Mouse (Mus musculus) limb, embryonic 14.5 days (tissue): ENCODE data around the gene Col6a1. TPM values are rescaled to one million over a fixed set of nuclear protein-coding genes. Genes with fewer than 3 reads are reported as not detected.

Source experiments
- ATAC-seq: fragments of 200-750 bp; cut with Nextera tagmentation; 2 replicates; pipeline ENCODE4 v1.8.0; 2017; ENCODE audit warnings: low read depth, moderate number of reproducible peaks, moderate TSS enrichment; ENCODE audit not compliant: low FRiP score
- DNase-seq: peaks from one replicate; pipeline ENCODE4 v3.0.0-alpha.2; 2015; ENCODE audit warnings: low spot score
- H3K27ac ChIP-seq: fragments of 300-500 bp; sonication (generic); replicated peaks from 2 replicates; pipeline ENCODE4 v1.5.1; 2014; ENCODE audit warnings: low read depth, mild to moderate bottlenecking, low read length, moderate library complexity, mixed read lengths
- H3K27me3 ChIP-seq: fragments of 300-500 bp; sonication (generic); 2 replicates; pipeline ENCODE4 v1.6.1; 2014; ENCODE audit warnings: low read length, mixed read lengths; ENCODE audit not compliant: control insufficient read depth, insufficient read depth
- H3K36me3 ChIP-seq: fragments of 300-500 bp; sonication (generic); 2 replicates; pipeline ENCODE4 v1.6.1; 2014; ENCODE audit warnings: mild to moderate bottlenecking, low read length, moderate library complexity, mixed read lengths; ENCODE audit not compliant: control insufficient read depth, insufficient read depth
- H3K4me1 ChIP-seq: fragments of 300-500 bp; sonication (generic); 2 replicates; pipeline ENCODE4 v1.6.1; 2014; ENCODE audit warnings: antibody characterized with exemption, low read length, mixed read lengths; ENCODE audit not compliant: control insufficient read depth, insufficient read depth
- H3K4me2 ChIP-seq: fragments of 300-500 bp; sonication (generic); replicated peaks from 2 replicates; pipeline ENCODE4 v1.6.1; 2014; ENCODE audit warnings: low read depth, mild to moderate bottlenecking, low read length, moderate library complexity; ENCODE audit not compliant: severe bottlenecking
- H3K4me3 ChIP-seq: fragments of 300-500 bp; sonication (generic); replicated peaks from 2 replicates; pipeline ENCODE4 v1.5.1; 2014; ENCODE audit warnings: low read length
- H3K9ac ChIP-seq: fragments of 300-500 bp; sonication (generic); 2 replicates; pipeline ENCODE4 v1.6.1; 2014; ENCODE audit warnings: mild to moderate bottlenecking, low read depth, low read length, moderate library complexity; ENCODE audit not compliant: severe bottlenecking
- H3K9me3 ChIP-seq: fragments of 300-500 bp; sonication (generic); 2 replicates; pipeline ENCODE4 v1.6.1; 2016; ENCODE audit warnings: low read length; ENCODE audit not compliant: control insufficient read depth
- POLR2A ChIP-seq: fragments of 200-500 bp; IDR thresholded peaks from 2 replicates; pipeline ENCODE4 v1.8.0; 2012; ENCODE audit warnings: inconsistent platforms, mild to moderate bottlenecking, moderate library complexity, borderline replicate concordance; ENCODE audit not compliant: insufficient read depth, insufficient read length; ENCODE audit errors: extremely low read depth
- WGBS: fragments of 180-500 bp; shearing (Covaris S2); extraction: QIAGEN DNeasy Blood & Tissue Kit; methylation state at CpG from one replicate; pipeline ENCODE4 v1.1.7; 2014; 5-methylcytosine and 5-hydroxymethylcytosine counted together
- polyA plus RNA-seq, 2 experiments: library from polyadenylated mRNA; depleted of rRNA in 1 of 2; stranded (reverse) in 1 of 2; unstranded in 1 of 2; fragments of >200 nt; fragmentation: Nextera tagmentation in 1 of 2; extraction: Ambion mirVana in 1 of 2; gene quantifications; 2 replicates each; pipeline versions ENCODE4 v1.2.1 to v1.2.3; 2012 to 2014

Gene Col6a1
- polyA plus RNA-seq, 2 experiments = 330 to 444 TPM

GRCm38 (mm10) chr10:76717026-76717425, 8.9 kb downstream of the Col6a1 start:
- no peak for DNase-seq
- Histone ChIP-seq H3K4me1 (no peaks in the 10 kb centered on the region), H3K4me3 (no peak overlapping the region), H3K27me3 (no peaks in the 10 kb centered on the region), H3K4me2 (no peak overlapping the region), H3K27ac (no peak overlapping the region), H3K9ac (no peak overlapping the region), H3K36me3 (peaks cover 96% of the 10 kb centered on the region), H3K9me3 (no peaks in the 10 kb centered on the region)
- no peak for ATAC-seq
- WGBS = 89% methylated on average over 7 of the region's 7 CpGs
- no peak for TF ChIP-seq POLR2A

GRCm38 (mm10) chr10:76714303-76714702, 11.7 kb downstream of the Col6a1 start:
- Histone ChIP-seq H3K27me3 (no peaks in the 10 kb centered on the region), H3K27ac (no peak overlapping the region)
- peak; percentile 23 for ATAC-seq

DNA sequence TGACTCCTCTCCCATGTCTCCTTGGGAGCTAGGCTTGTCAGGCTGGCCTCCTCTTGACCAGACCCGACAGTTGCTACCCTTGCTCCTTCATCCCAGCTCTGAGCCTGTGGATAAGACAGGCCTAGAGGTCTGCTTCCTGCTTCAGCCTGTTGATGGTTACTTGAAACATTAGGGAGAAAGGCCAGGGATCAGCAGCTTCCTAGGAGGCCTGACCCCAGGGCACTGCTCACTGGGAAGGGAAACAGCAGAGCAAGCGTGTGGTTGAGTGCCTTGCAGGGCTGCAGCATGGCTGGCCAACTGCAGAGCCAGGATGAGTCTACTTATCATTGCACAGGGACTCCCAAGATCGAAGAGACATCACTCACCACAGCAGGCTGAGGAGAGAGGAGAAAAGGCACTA, 13.5 kb downstream of the Col6a1 start:
- DNase-seq (no peak), ATAC-seq (no peak)
- no peak for TF ChIP-seq POLR2A
- Histone ChIP-seq H3K4me2 (no peak overlapping the region), H3K36me3 (peaks cover 86% of the 10 kb centered on the region), H3K9me3 (no peaks in the 10 kb centered on the region), H3K9ac (no peak overlapping the region), H3K4me1 (no peaks in the 10 kb centered on the region), H3K4me3 (no peak overlapping the region), H3K27ac (no peak overlapping the region), H3K27me3 (no peaks in the 10 kb centered on the region)
- 83% methylated on average over 3 of the region's 3 CpGs for WGBS

More at GRCm38 (mm10) chr10:76714303-76714702, 11.7 kb downstream of the Col6a1 start:
- Histone ChIP-seq H3K4me3 (no peak overlapping the region), H3K9me3 (no peaks in the 10 kb centered on the region), H3K9ac (no peak overlapping the region), H3K4me2 (no peak overlapping the region), H3K36me3 (peaks cover 93% of the 10 kb centered on the region), H3K4me1 (no peaks in the 10 kb centered on the region)
- peak; percentile 36 for DNase-seq
- WGBS = 87% methylated on average over 7 of the region's 7 CpGs
- no peak for TF ChIP-seq POLR2A

GRCm38 (mm10) chr10:76711331-76711730, 14.6 kb downstream of the Col6a1 start:
- Histone ChIP-seq H3K36me3 (peaks cover 75% of the 10 kb centered on the region), H3K4me3 (no peak overlapping the region), H3K27me3 (no peaks in the 10 kb centered on the region), H3K4me2 (no peak overlapping the region), H3K9me3 (no peaks in the 10 kb centered on the region), H3K9ac (no peak overlapping the region), H3K4me1 (no peaks in the 10 kb centered on the region), H3K27ac (no peak overlapping the region)
- ATAC-seq (no peak), DNase-seq (no peak)
- WGBS = 95% methylated on average over 16 of the region's 16 CpGs
- no peak for TF ChIP-seq POLR2A

GRCm38 (mm10) chr10:76708465-76708864, 17.5 kb downstream of the Col6a1 start:
- H3K36me3 ChIP-seq = peaks cover 47% of the 10 kb centered on the region
- H3K27ac ChIP-seq = no peak overlapping the region
- no peaks in the 10 kb centered on the region for H3K27me3 ChIP-seq
- H3K4me1 ChIP-seq = no peaks in the 10 kb centered on the region
- H3K4me2 ChIP-seq = no peak overlapping the region
- H3K4me3 ChIP-seq = no peak overlapping the region
- no peaks in the 10 kb centered on the region for H3K9me3 ChIP-seq
- no peak overlapping the region for H3K9ac ChIP-seq
- WGBS = 75% methylated on average over 3 of the region's 3 CpGs
- ATAC-seq = no peak
- DNase-seq = no peak
- no peak for TF ChIP-seq POLR2A

DNA sequence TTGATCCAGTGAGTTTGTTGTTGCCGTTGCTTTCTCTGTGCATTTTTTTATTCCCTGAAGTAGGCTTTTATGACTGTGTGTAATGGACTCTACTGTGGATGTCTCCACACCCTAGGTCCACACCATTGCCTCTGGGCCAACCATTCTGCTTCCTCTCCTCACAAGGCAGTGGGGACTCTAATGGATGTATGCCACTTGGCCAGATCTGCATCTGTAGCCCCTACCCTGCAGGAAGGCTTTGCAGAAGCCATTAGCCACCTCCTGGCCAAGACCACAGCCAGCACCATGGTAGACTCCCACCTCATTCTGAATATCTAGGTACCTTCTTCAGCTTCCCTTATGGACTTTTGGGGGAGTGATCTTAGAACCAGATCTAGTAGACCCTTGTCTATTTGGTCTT, 18.4 kb downstream of the Col6a1 start:
- no peak for TF ChIP-seq POLR2A

More for the DNA sequence above, 18.4 kb downstream of the Col6a1 start:
- no peak overlapping the region for H3K4me3 ChIP-seq
- no peaks in the 10 kb centered on the region for H3K4me1 ChIP-seq
- no peak overlapping the region for H3K4me2 ChIP-seq
- H3K9ac ChIP-seq = no peak overlapping the region
- no peaks in the 10 kb centered on the region for H3K27me3 ChIP-seq
- WGBS = 86% methylated on average over 1 of the region's 1 CpGs
- DNase-seq (no peak), ATAC-seq (peak; percentile 35; the same call in 1 of the 2 replicates)
- no peaks in the 10 kb centered on the region for H3K9me3 ChIP-seq
- no peak overlapping the region for H3K27ac ChIP-seq
- peaks cover 39% of the 10 kb centered on the region for H3K36me3 ChIP-seq
